Mouse (Mus musculus) left cerebral cortex, adult 2 months (tissue): Measurements from ENCODE around the gene Ggps1. TPM values are rescaled to one million over a fixed set of nuclear protein-coding genes. Genes with fewer than 3 reads are reported as not detected.
"Not testable (repeated sequence)": the region's sequence is repeated elsewhere in the genome, so short reads cannot be mapped to it uniquely, and the experiment has no call there.

ENCODE experiments used
- DNase-seq, 2 experiments: peaks; one replicate each; pipeline ENCODE4 v3.0.0; 2021 to 2022; ENCODE audit warnings: low spot score in 2 of 2, mixed read lengths in 1 of 2; ENCODE audit errors: extremely low spot score in 1 of 2
- H3K27ac ChIP-seq: fragments of 200-600 bp; 2 replicates; pipeline ENCODE4 v1.8.1; 2022
- H3K4me3 ChIP-seq: fragments of 200-600 bp; 2 replicates; pipeline ENCODE4 v1.8.1; 2022
- CTCF ChIP-seq: fragments of 200-600 bp; IDR thresholded peaks from 2 replicates; pipeline ENCODE4 v1.8.1; 2022; ENCODE audit warnings: antibody characterized with exemption, mild to moderate bottlenecking, moderate library complexity
- intact Hi-C: fragments of 180-260 bp; cut with DNase I; formaldehyde crosslinking; loops from one replicate; pipeline ENCODE4 v1.15.1; 2025
- total RNA-seq, 2 experiments: library from RNA; stranded (reverse); gene quantifications; 2 replicates each; pipeline ENCODE4 v1.2.3; 2021

The Ggps1 gene
- total RNA-seq, 2 experiments from 2014 or later: 65.7 to 66.6 TPM

GRCm38 (mm10) chr13:14035875-14036630 lies 27.2 kb downstream of the Ggps1 start:
- DNase-seq: no peak
- Histone ChIP-seq H3K27ac (no peak overlapping the region), H3K4me3 (no peak overlapping the region)
- no peak for TF ChIP-seq CTCF
- intact Hi-C loops: loop anchor here (10.0 kb wide), 1 partner anchor 81 kb away; the partner anchor contains the start of gene B3galnt2

- DNase-seq, H3K4me3 ChIP-seq, H3K27ac ChIP-seq: not testable (repeated sequence)
- intact Hi-C loops: loop anchor here (10.0 kb wide), 1 partner anchor 81 kb away; the partner anchor contains the start of gene B3galnt2
- peak; percentile 23 for TF ChIP-seq CTCF
These were observed 27.9 kb downstream of the Ggps1 start for GRCm38 (mm10) chr13:14035352-14035751.

GRCm38 (mm10) chr13:14034073-14034348 lies 29.3 kb downstream of the Ggps1 start:
- H3K4me3 ChIP-seq: no peak overlapping the region

GRCm38 (mm10) chr13:14033309-14034072 lies 29.8 kb downstream of the Ggps1 start:
- no peak for DNase-seq
- no peak overlapping the region for H3K27ac ChIP-seq
- TF ChIP-seq CTCF: no peak
- intact Hi-C loops: loop anchor here (10.0 kb wide), 1 partner anchor 79 kb away; the partner anchor contains the start of gene B3galnt2
- H3K4me3 ChIP-seq: no peak overlapping the region

More at GRCm38 (mm10) chr13:14034073-14034348, 29.3 kb downstream of the Ggps1 start:
- no peak for DNase-seq
- intact Hi-C loops: loop anchor here (10.0 kb wide), 1 partner anchor 79 kb away; the partner anchor contains the start of gene B3galnt2
- no peak for TF ChIP-seq CTCF
- H3K27ac ChIP-seq: no peak overlapping the region

GRCm38 (mm10) chr13:14026154-14026820 lies 37.0 kb downstream of the Ggps1 start:
- intact Hi-C loops: no loop called here
- TF ChIP-seq CTCF: no peak
- Histone ChIP-seq H3K27ac (no peak overlapping the region), H3K4me3 (no peak overlapping the region)
- no peak for DNase-seq

- H3K27ac ChIP-seq: no peak overlapping the region
- no peak overlapping the region for H3K4me3 ChIP-seq
- intact Hi-C loops: no loop called here
- no peak for TF ChIP-seq CTCF
- no peak for DNase-seq
These were observed 37.7 kb downstream of the Ggps1 start for GRCm38 (mm10) chr13:14025554-14025953.

GRCm38 (mm10) chr13:14021417-14021816 lies 41.9 kb downstream of the Ggps1 start:
- intact Hi-C loops, DNase-seq, H3K27ac ChIP-seq, H3K4me3 ChIP-seq: not testable (repeated sequence)

- no peak for DNase-seq
- intact Hi-C loops: loop anchor here (1.0 kb wide), 1 partner anchor 10 kb away; no protein-coding TSS in a partner anchor
- Histone ChIP-seq H3K4me3 (no peak overlapping the region), H3K27ac (no peak overlapping the region)
- no peak for TF ChIP-seq CTCF
These were observed 44.4 kb downstream of the Ggps1 start for GRCm38 (mm10) chr13:14018852-14019251.

GRCm38 (mm10) chr13:14018283-14018682 lies 45.0 kb downstream of the Ggps1 start:
- DNase-seq: no peak
- TF ChIP-seq CTCF: no peak
- Histone ChIP-seq H3K27ac (no peak overlapping the region), H3K4me3 (no peak overlapping the region)
- intact Hi-C loops: no loop called here

- H3K27ac ChIP-seq: no peak overlapping the region
- no peak overlapping the region for H3K4me3 ChIP-seq
- no peak for TF ChIP-seq CTCF
- DNase-seq: no peak
- intact Hi-C loops: no loop called here
These were observed 47.7 kb downstream of the Ggps1 start for GRCm38 (mm10) chr13:14015609-14016008.

- TF ChIP-seq CTCF: no peak
These were observed 48.7 kb downstream of the Ggps1 start for GRCm38 (mm10) chr13:14014540-14014939.

GRCm38 (mm10) chr13:14014001-14014400 lies 49.3 kb downstream of the Ggps1 start:
- H3K4me3 ChIP-seq: no peak overlapping the region
- no peak overlapping the region for H3K27ac ChIP-seq
- intact Hi-C loops: no loop called here
- no peak for DNase-seq
- TF ChIP-seq CTCF: no peak

More at GRCm38 (mm10) chr13:14014540-14014939, 48.7 kb downstream of the Ggps1 start:
- Histone ChIP-seq H3K27ac (no peak overlapping the region), H3K4me3 (no peak overlapping the region)
- intact Hi-C loops: no loop called here
- no peak for DNase-seq
